ENCODE assay signal across 8 mouse cellular contexts in the genomic region with DNA sequence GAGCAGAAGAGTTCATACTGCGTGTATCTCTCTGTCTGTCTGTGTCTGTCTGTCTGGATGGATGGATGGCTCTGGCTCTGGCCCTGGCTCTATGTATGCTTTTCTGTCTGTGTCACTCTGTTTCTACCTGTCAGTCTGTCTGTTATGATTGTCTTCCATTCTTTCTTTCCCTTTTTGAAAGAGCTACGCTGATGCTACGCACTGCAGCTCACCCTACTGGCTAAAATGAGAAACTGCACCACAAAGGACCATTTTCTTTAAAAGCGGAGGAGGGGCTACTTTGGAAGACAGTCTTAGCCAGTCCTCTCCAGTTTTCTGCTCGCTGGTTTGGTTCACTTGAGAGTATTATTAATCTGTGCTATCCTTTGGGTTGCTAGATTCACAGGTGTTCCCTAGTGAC.
DNase-seq lines count a peak whose midpoint lies in the region; ATAC-seq and TF ChIP-seq lines count a peak whose summit lies in the region.

No protein-coding gene starts in this region.

- no peak for TF ChIP-seq POLR2A in cortical plate, adult 2 months (IDR thresholded peaks at IDR 0.05; ENCODE audit: extremely low read depth, insufficient read depth, low read length)

- ATAC-seq in cerebellum, adult (ENCODE audit: insufficient number of reproducible peaks, low FRiP score, low TSS enrichment): no peak
- ATAC-seq in kidney, embryonic 14.5 days (ENCODE audit: low FRiP score, low TSS enrichment): 0 out of 2 replicates have a peak, but pooled peaks have one; percentile 28
- peak; percentile 75 for ATAC-seq in megakaryocyte progenitor cell, adult 5-6 weeks (replicated peaks; ENCODE audit: poor library complexity)

- peak; percentile 3 for DNase-seq in cerebellum, adult 9-10 months
- peak; percentile 10 for DNase-seq in right cerebral cortex, adult 18-20 months
- DNase-seq in right cerebral cortex, postnatal 25 days: no peak
- DNase-seq in ovary, adult 18-20 months (ENCODE audit: low spot score): no peak

- H3K4me1 ChIP-seq in cortical plate, adult 2 months (ENCODE audit: control insufficient read depth, insufficient read depth, low read length): no peaks in the 10 kb centered on the region
- H3K4me1 ChIP-seq in kidney, embryonic 14.5 days (ENCODE audit: control insufficient read depth, insufficient read depth, low read length): peaks cover 16% of the 10 kb centered on the region

- no peak overlapping the region for H3K4me3 ChIP-seq in cortical plate, adult 2 months (ENCODE audit: insufficient read depth, low read length)
- H3K4me3 ChIP-seq in kidney, embryonic 14.5 days (ENCODE audit: low read length): no peak overlapping the region

- 14% methylated on average over 5 of the region's 5 CpGs for WGBS in kidney, embryonic 14.5 days

- TF ChIP-seq CTCF in cortical plate, adult 2 months (IDR thresholded peaks at IDR 0.05; ENCODE audit: extremely low read depth, insufficient read depth, low read length): peak; percentile 75

- H3K9ac ChIP-seq in kidney, embryonic 14.5 days (ENCODE audit: low read depth, low read length): no peak overlapping the region

- H3K4me2 ChIP-seq in kidney, embryonic 14.5 days (replicated peaks; ENCODE audit: low read depth, low read length): no peak overlapping the region

- H3K36me3 ChIP-seq in kidney, embryonic 14.5 days (ENCODE audit: control insufficient read depth, insufficient read depth, low read length): no peaks in the 10 kb centered on the region

- no peak overlapping the region for H3K27ac ChIP-seq in cortical plate, adult 2 months (ENCODE audit: insufficient read depth, low read length)
- H3K27ac ChIP-seq in kidney, embryonic 14.5 days (ENCODE audit: low read depth, low read length): no peak overlapping the region

- no peaks in the 10 kb centered on the region for H3K9me3 ChIP-seq in kidney, embryonic 14.5 days (ENCODE audit: control insufficient read depth, low read length)

- H3K27me3 ChIP-seq in kidney, embryonic 14.5 days (ENCODE audit: control insufficient read depth, insufficient read depth, low read length): no peaks in the 10 kb centered on the region

Comparison
In these comparisons a context has a peak if more than half of its experiments do, and no peak if none do; other contexts are left out.
1. DNase-seq: peak in cerebellum, adult 9-10 months (single experiment) and right cerebral cortex, adult 18-20 months (single experiment); none in right cerebral cortex, postnatal 25 days (single experiment) and ovary, adult 18-20 months (single experiment).